Mouse (Mus musculus) gastrocnemius, adult 18-20 months (tissue): ENCODE measurements around the gene Mark1. TPM values are rescaled to one million over a fixed set of nuclear protein-coding genes. Genes with fewer than 3 reads are reported as not detected.

Source experiments
- DNase-seq: peaks from one replicate; pipeline ENCODE4 v3.0.0; 2021; ENCODE audit warnings: low spot score
- total RNA-seq, 2 experiments: library from RNA; stranded (reverse); gene quantifications; 2 replicates each; pipeline ENCODE4 v1.2.3; 2021

Mark1 gene
- total RNA-seq, 2 experiments from 2014 or later, result 1.0 to 2.2 TPM

DNA sequence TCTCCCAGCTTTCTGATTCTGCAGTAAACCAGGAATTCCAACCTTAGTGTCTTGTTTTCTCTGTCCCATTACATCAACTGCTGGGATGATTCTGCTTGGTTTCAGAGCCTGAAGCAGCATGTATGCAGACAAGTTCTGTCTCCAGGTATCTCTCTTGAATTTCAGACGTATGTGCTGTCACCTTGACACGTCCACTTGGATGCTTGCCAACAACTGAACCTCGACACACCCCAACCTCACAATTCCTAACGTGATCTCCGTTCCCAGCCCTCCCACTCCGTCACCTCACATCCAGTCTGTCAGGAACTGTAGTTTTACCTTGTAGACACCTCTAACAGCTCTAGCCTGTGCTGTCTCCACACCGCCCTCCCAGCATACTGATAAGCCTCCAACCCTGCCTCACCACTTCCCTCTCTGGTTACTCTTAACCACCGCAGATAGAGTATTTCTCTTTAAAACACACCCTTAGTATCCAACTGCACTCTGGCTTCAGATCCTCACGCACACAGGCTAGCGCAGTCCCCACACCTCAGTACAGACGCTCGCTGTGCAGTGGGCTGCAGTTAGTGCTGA lies 36.2 kb downstream of the Mark1 start:
- no peak for DNase-seq

GRCm38 (mm10) chr1:184961853-184962252 lies 37.5 kb downstream of the Mark1 start:
- DNase-seq, result no peak

DNA sequence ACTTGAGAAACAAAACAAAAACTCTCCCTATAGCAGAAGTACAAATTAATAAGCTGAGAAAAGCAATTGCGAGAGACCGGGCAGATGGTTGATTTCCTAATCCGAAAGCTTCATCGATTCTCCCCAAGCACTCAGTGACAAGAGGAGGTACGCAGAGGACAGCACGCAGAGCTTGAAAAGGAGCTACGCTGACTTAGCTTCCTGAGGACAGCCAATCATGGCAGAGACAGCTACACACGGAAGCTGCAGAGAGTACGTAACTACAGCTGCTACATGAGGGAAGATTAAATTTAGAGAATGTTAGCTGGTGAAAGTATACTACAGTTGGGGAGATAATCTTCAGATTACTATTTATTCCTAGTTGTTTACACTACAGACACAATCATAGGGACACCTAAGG lies 40.6 kb downstream of the Mark1 start:
- no peak for DNase-seq

GRCm38 (mm10) chr1:184958388-184958787 lies 41.0 kb downstream of the Mark1 start:
- no peak for DNase-seq

GRCm38 (mm10) chr1:184951758-184952157 lies 47.6 kb downstream of the Mark1 start:
- DNase-seq, result no peak

DNA sequence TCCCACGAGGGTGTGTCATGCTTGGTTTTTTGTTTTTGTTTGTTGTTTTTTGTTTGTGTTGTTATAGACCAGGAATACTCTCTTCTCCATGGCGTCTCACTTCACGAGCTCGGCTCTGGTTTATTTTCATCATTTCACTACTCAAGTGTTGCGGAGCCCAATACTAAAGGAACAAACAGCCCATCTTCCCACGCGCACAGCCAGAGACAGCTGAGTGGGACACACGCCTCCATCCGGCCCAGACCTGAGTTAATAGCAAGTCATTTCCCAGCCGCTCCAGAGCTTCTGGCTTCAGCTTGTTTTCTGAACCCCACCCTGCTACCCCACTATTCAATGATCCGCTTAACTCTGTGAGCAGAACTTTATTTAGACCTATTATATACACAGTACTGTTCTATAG lies 48.3 kb downstream of the Mark1 start:
- no peak for DNase-seq

DNA sequence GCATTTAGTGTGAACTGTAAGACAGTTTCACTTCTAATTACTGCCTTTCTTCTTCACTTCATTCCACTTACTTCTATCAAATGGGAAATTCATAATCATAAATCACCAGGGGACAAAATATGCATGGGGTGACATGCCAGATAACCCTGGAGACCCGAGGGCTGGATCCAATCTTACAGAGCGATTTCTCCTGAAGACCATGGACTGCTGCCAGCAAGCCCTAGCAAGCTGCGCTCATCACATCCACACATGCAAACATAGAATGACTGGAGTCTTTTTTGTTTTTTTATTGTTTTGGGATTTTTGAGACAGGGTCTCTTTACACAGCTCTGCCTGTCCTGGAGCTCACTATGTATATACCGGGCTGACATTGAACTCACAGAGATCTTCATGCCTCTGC lies 61.3 kb downstream of the Mark1 start:
- DNase-seq, result no peak

GRCm38 (mm10) chr1:184935980-184936379 lies 63.4 kb downstream of the Mark1 start:
- DNase-seq, result no peak

DNA sequence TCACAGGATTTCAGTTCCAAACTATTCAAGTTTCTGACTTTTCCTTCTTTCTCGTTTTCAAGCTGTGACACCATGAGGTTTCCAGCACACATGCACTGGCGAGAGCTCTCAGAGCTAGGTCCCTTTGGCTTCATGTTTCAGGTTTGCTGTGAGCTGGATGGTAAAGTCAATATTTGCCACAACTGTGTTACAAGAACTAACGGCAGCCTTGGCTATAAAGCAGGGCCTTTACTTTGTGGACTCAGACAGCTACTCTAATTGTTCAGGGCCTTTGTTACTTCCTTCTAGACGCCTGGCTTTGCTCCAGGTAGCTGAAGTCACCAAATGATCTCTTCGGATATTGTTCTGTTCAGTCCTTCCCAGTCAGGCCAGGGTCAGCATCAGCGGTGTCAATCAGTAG lies 63.9 kb downstream of the Mark1 start:
- DNase-seq, result peak; percentile 8

- DNase-seq, result no peak
Measured at GRCm38 (mm10) chr1:184931097-184931496, 68.3 kb downstream of the Mark1 start.

GRCm38 (mm10) chr1:184928382-184928781 lies 71.0 kb downstream of the Mark1 start:
- DNase-seq, result no peak

DNA sequence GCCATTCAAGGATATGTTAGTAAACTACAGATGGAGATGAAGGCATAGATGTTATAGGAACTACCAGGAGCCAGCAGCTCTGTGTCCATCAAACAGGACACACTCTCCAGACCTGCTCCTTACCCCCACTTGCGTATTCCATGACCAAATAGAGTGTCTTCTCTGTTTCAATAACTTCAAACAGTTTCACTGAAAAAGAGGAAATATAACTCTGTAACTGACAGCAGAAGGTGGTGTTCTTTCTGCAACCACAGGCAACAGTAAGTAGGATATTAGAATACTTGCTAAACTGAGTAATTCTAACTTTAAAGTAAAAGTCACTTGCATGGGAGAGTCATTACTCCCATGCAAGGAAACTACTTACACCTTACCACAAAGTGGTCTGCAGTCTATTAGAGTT lies 71.5 kb downstream of the Mark1 start:
- DNase-seq, result no peak

DNA sequence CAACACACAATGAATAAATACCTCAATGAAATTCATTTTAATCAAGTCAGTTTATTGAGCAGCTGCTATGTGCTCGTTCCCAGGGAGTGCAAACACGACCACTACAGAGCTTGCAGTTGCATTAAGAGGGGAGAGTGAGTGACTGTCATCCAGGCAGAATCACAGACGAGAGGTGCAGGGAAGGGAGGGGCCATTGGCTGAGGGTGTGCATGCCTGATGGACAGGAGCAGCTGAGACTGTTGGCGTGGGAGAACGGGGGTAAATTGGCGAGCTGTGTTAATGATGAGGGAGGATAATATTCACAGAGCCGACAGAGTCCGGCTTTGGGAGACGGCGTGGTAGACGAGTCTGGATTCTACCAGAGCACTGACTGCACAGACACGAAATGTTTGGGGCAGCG lies 76.5 kb downstream of the Mark1 start:
- peak; percentile 69 for DNase-seq

DNA sequence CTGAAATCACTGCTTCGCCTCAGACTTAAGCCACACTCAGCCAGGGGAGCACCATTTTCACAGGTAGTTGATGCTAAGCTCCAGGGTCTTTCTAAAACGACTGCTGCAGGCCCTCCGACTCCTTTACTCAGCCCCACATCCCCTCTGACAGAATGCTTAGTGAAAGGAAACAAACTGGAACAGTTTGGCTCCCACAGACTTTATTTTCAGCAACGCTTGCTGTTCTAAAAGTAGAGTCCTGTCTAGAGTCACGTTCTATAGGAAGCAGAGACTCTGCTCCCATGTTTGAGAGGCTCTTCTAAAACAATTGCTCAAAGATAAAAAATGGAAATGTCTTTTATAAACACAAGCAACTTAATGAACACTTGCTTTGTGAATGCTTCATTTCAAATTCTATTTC lies 79.3 kb downstream of the Mark1 start:
- no peak for DNase-seq

- no peak for DNase-seq
Measured at GRCm38 (mm10) chr1:184918227-184918888, 81.0 kb downstream of the Mark1 start.

GRCm38 (mm10) chr1:184912336-184912735 lies 87.0 kb downstream of the Mark1 start:
- no peak for DNase-seq

DNA sequence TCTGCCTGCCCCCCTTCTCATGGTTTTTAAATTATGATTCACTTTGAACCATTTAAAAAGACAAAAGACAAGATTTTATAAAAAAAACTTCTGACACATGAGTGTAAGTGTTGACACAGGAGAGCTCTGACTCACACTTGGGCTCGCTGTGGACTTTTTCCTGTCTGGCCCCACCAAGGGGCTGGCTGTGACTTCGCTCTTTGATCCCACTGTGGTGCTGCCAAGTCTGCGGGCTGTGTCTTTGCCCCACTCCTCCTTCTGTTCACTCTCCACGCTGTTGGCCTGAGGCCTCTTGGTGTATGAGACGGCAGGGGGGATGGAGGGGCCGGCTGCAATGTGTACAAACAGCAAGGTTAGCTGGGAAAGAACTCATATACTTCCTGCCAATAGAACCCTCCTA lies 87.5 kb downstream of the Mark1 start:
- DNase-seq, result no peak

- DNase-seq, result peak; percentile 24
Measured at GRCm38 (mm10) chr1:184908558-184908957, 90.8 kb downstream of the Mark1 start.

GRCm38 (mm10) chr1:184905904-184906745 lies 93.2 kb downstream of the Mark1 start:
- DNase-seq, result no peak

DNA sequence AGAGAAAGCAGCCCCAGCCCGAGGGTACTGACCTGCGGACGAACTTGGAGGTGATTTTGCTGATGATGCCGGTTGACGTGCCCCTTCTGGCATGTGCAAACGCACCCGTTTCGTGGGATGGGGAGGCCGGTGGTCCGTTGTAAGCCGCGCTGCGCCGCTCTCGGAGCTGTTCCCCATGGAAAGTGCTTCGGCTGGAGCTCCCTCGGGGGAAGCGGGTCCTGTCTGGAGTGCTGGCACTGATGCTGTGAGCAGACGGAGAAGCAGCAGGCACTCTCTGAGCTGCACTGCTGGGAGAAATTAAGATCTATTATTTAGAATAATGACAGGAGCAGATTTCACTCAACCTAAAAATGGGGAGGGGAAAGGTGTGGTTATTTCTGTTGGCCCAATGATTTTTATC lies 94.0 kb downstream of the Mark1 start:
- no peak for DNase-seq

GRCm38 (mm10) chr1:184903697-184904096 lies 95.7 kb downstream of the Mark1 start:
- DNase-seq, result no peak

- no peak for DNase-seq
Measured at GRCm38 (mm10) chr1:184902886-184903285, 96.5 kb downstream of the Mark1 start.

- DNase-seq, result peak; percentile 36
Measured at GRCm38 (mm10) chr1:184897350-184897749, 102.0 kb downstream of the Mark1 start.
